Mouse (Mus musculus) sigmoid colon, adult 10 weeks (tissue): ENCODE data around the gene Med12. TPM values are rescaled to one million over a fixed set of nuclear protein-coding genes. Genes with fewer than 3 reads are reported as not detected.

Source experiments
- polyA plus RNA-seq: library from polyadenylated mRNA; stranded (reverse); fragments of 350-450 nt; fragmentation: Illumina TruSeq; extraction: RNeasy Lipid Tissue Mini Kit (QIAGEN cat#74804); gene quantifications from one replicate; pipeline ENCODE4 v1.2.3, GENCODE M21; 2014; ENCODE audit warnings: low read depth, low replicate concordance

The Med12 gene
- 6.8 TPM for polyA plus RNA-seq

GRCm38 (mm10) chrX:101273875-101274738, at the start of gene Med12:
Med12 (plus strand) TSS chrX:101274030.

GRCm38 (mm10) chrX:101253952-101254729, 19.7 kb upstream of the Med12 start, which contains the start of gene Foxo4:
Foxo4 (plus strand) TSS chrX:101254528.

GRCm38 (mm10) chrX:101263892-101264291, 9.9 kb upstream of the Med12 start, which contains the start of gene Gm614:
Gm614 (minus strand) TSS chrX:101263992.

GRCm38 (mm10) chrX:101268025-101268754, 5.6 kb upstream of the Med12 start, which contains the start of gene Il2rg:
Il2rg (minus strand) TSS chrX:101268255.

GRCm38 (mm10) chrX:101268755-101269124, 5.1 kb upstream of the Med12 start, which contains the start of gene Gm20489:
Gm20489 (minus strand) TSS chrX:101269023.

GRCm38 (mm10) chrX:101299055-101299454, 25.2 kb downstream of the Med12 start, which contains the start of gene Nlgn3:
Nlgn3 (plus strand) TSS chrX:101299168.

Other genes starting within 250 kb of the Med12 start
- not detected for gene Tex11, start 214.4 kb upstream of the Med12 start, polyA plus RNA-seq
- gene Slc7a3, start 188.0 kb upstream of the Med12 start, polyA plus RNA-seq, result 0.41 TPM
- gene Snx12, start 51.5 kb upstream of the Med12 start, polyA plus RNA-seq, result 27.7 TPM
- 21.3 TPM for gene Foxo4, start 19.5 kb upstream of the Med12 start, polyA plus RNA-seq
- gene Gm614, start 10.0 kb upstream of the Med12 start, polyA plus RNA-seq, result not detected
- gene Il2rg, start 5.8 kb upstream of the Med12 start, polyA plus RNA-seq, result 37.7 TPM
- gene Gm20489, start 5.0 kb upstream of the Med12 start, polyA plus RNA-seq, result 0.60 TPM
- gene Nlgn3, start 25.1 kb downstream of the Med12 start, polyA plus RNA-seq, result 0.54 TPM
- gene Gjb1, start 102.3 kb downstream of the Med12 start, polyA plus RNA-seq, result 4.7 TPM
- 30.9 TPM for gene Zmym3, start 146.8 kb downstream of the Med12 start, polyA plus RNA-seq
- gene Nono, start 155.3 kb downstream of the Med12 start, polyA plus RNA-seq, result 337 TPM
- gene Itgb1bp2, start 175.1 kb downstream of the Med12 start, polyA plus RNA-seq, result 0.54 TPM